In the genomic region with DNA sequence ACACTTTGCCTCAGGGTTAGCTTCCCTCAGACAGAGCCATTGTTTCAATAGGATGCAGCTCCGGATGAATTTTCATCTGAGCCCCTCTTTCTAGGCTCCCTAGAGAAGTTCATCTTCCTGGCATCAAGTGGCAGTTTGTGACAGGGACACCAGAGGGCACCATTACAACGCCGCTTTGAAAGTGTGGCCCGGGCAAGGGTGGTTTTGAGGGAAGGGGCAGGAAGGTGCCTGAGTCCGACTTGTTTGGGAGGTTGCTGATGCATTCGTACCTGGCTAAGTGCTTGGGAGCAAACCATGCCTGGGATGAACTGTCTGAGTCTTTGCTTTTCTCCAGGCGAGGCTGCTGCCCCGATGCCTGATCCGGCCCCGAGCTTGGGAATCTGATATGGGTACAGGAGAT, we compare ENCODE assay signal across 8 mouse cellular contexts. TPM values are rescaled to one million over a fixed set of nuclear protein-coding genes. Genes with fewer than 3 reads are reported as not detected.
A peak's percentile ranks its signal among the peaks of the same experiment; 100 is the strongest.
DNase-seq lines count a peak whose midpoint lies in the region; ATAC-seq and TF ChIP-seq lines count a peak whose summit lies in the region.
"Not testable (repeated sequence)": the region's sequence is repeated elsewhere in the genome, so short reads cannot be mapped to it uniquely, and the experiment has no call there.

No protein-coding gene starts in this region.

- not testable (repeated sequence) for H3K27me3 ChIP-seq in embryonic facial prominence, embryonic 10.5 days (replicated peaks; ENCODE audit: low read depth, poor library complexity, severe bottlenecking); heart, embryonic 10.5 days (ENCODE audit: insufficient read depth, poor library complexity, severe bottlenecking); limb, embryonic 14.5 days (ENCODE audit: control insufficient read depth, insufficient read depth, low read length); midbrain, postnatal 0 days (ENCODE audit: insufficient read depth, low read length); stomach, embryonic 15.5 days (replicated peaks)

- not testable (repeated sequence) for H3K9ac ChIP-seq in limb, embryonic 14.5 days (ENCODE audit: low read depth, low read length, severe bottlenecking); midbrain, postnatal 0 days (replicated peaks; ENCODE audit: low read length, poor library complexity, severe bottlenecking); stomach, embryonic 15.5 days

- 38% methylated on average over 10 of the region's 10 CpGs for WGBS in embryonic facial prominence, embryonic 10.5 days
- 53% methylated on average over 10 of the region's 10 CpGs for WGBS in heart, embryonic 10.5 days
- WGBS in limb, embryonic 14.5 days: 15% methylated on average over 10 of the region's 10 CpGs
- 52% methylated on average over 10 of the region's 10 CpGs for WGBS in midbrain, postnatal 0 days
- 43% methylated on average over 10 of the region's 10 CpGs for whole genome bisulfite sequencing in stomach, embryonic 15.5 days

- peak overlapping the region; percentile 88 for H3K27ac ChIP-seq in embryonic facial prominence, embryonic 10.5 days (replicated peaks)
- 0 out of 2 replicates have a peak overlapping the region, but pooled peaks have one; percentile 16 for H3K27ac ChIP-seq in heart, embryonic 10.5 days
- peak overlapping the region; percentile 67; the same call in 1 of the 2 replicates for H3K27ac ChIP-seq in limb, embryonic 14.5 days (replicated peaks; ENCODE audit: low read depth, low read length)
- not testable (repeated sequence) for H3K27ac ChIP-seq in midbrain, postnatal 0 days (ENCODE audit: low read depth, low read length)
- peak overlapping the region; percentile 83 for H3K27ac ChIP-seq in stomach, embryonic 15.5 days

- H3K4me2 ChIP-seq in limb, embryonic 14.5 days (replicated peaks; ENCODE audit: low read depth, low read length, severe bottlenecking): peak overlapping the region; percentile 37
- not testable (repeated sequence) for H3K4me2 ChIP-seq in midbrain, postnatal 0 days (ENCODE audit: low read depth, low read length, poor library complexity, severe bottlenecking); stomach, embryonic 15.5 days

- H3K36me3 ChIP-seq in embryonic facial prominence, embryonic 10.5 days (replicated peaks): peaks cover 62% of the 10 kb centered on the region
- H3K36me3 ChIP-seq in heart, embryonic 10.5 days: peaks cover 56% of the 10 kb centered on the region
- H3K36me3 ChIP-seq in limb, embryonic 14.5 days (ENCODE audit: control insufficient read depth, insufficient read depth, low read length): peaks cover 13% of the 10 kb centered on the region
- not testable (repeated sequence) for H3K36me3 ChIP-seq in midbrain, postnatal 0 days (ENCODE audit: insufficient read depth, low read length)
- peaks cover 15% of the 10 kb centered on the region for H3K36me3 ChIP-seq in stomach, embryonic 15.5 days

- not testable (repeated sequence) for ATAC-seq in limb, embryonic 14.5 days (ENCODE audit: low FRiP score, low read depth); midbrain, postnatal 0 days (ENCODE audit: low FRiP score); stomach, embryonic 15.5 days (ENCODE audit: insufficient read depth, low FRiP score, low read depth)

- peak; percentile 78 to 80 for DNase-seq in B cell, adult 2 months
- DNase-seq in adrenal gland, adult 2 months: peak; percentile 54
- peak; percentile 79 for DNase-seq in embryonic facial prominence, embryonic 10.5 days (ENCODE audit: low spot score)
- DNase-seq in heart, embryonic 10.5 days (ENCODE audit: low spot score): peak; percentile 78
- peak; percentile 75 for DNase-seq in kidney, adult 18-20 months
- peak; percentile 65 for DNase-seq in limb, embryonic 14.5 days (ENCODE audit: low spot score)
- DNase-seq in midbrain, postnatal 0 days (ENCODE audit: low spot score): peak; percentile 70

- TF ChIP-seq POLR2A in limb, embryonic 14.5 days (IDR thresholded peaks at IDR 0.05; ENCODE audit: borderline replicate concordance, extremely low read depth, insufficient read depth, insufficient read length): not testable (repeated sequence)

- H3K4me1 ChIP-seq in embryonic facial prominence, embryonic 10.5 days: peaks cover 66% of the 10 kb centered on the region
- H3K4me1 ChIP-seq in heart, embryonic 10.5 days: peaks cover 57% of the 10 kb centered on the region
- H3K4me1 ChIP-seq in limb, embryonic 14.5 days (ENCODE audit: control insufficient read depth, insufficient read depth, low read length): peaks cover 54% of the 10 kb centered on the region
- peaks cover 12% of the 10 kb centered on the region; the same call in 1 of the 2 replicates for H3K4me1 ChIP-seq in midbrain, postnatal 0 days (ENCODE audit: insufficient read depth, low read length)
- H3K4me1 ChIP-seq in stomach, embryonic 15.5 days: peaks cover 50% of the 10 kb centered on the region

- not testable (repeated sequence) for H3K4me3 ChIP-seq in embryonic facial prominence, embryonic 10.5 days; heart, embryonic 10.5 days; midbrain, postnatal 0 days (ENCODE audit: low read depth, low read length); stomach, embryonic 15.5 days (replicated peaks)
- 0 out of 2 replicates have a peak overlapping the region, but pooled peaks have one; percentile 5 for H3K4me3 ChIP-seq in limb, embryonic 14.5 days (replicated peaks; ENCODE audit: low read length)

- peak; percentile 85 for TF ChIP-seq CTCF in midbrain, postnatal 0 days (IDR thresholded peaks at IDR 0.05)

- H3K9me3 ChIP-seq in embryonic facial prominence, embryonic 10.5 days; heart, embryonic 10.5 days; limb, embryonic 14.5 days (ENCODE audit: control insufficient read depth, low read length); midbrain, postnatal 0 days (ENCODE audit: low read length); stomach, embryonic 15.5 days: not testable (repeated sequence)

RNA-seq across cellular contexts. Expression of gene Rara, which starts 5.3 kb away (rescaled TPM):
- 10 to 100 TPM; 17.0 to 30.8 TPM for total RNA-seq in adrenal gland, adult 2 months (2021)
- polyA plus RNA-seq in adrenal gland, adult 2 months (2012; rRNA removed): 43.7 and 44.9 TPM in 2 replicates
- polyA plus RNA-seq in embryonic facial prominence, embryonic 10.5 days (2016; fragmentation: Nextera tagmentation; extraction: Ambion mirVana): 34.0 and 35.6 TPM in 2 replicates
- 30.4 and 36.9 TPM in 2 replicates for polyA plus RNA-seq in heart, embryonic 10.5 days (2016; fragmentation: Nextera tagmentation; extraction: Ambion mirVana)
- 39.8 and 57.0 TPM in 2 replicates for polyA plus RNA-seq in limb, embryonic 14.5 days (2012; rRNA removed)
- polyA plus RNA-seq in limb, embryonic 14.5 days (2014; fragmentation: Nextera tagmentation; extraction: Ambion mirVana): 52.4 and 58.3 TPM in 2 replicates
- total RNA-seq in midbrain, postnatal 0 days (2014; rRNA removed): 14.3 and 20.4 TPM in 2 replicates
- polyA plus RNA-seq in midbrain, postnatal 0 days (2015; fragmentation: Nextera tagmentation; extraction: Ambion mirVana): 8.2 and 8.7 TPM in 2 replicates
- 34.0 and 41.0 TPM in 2 replicates for polyA plus RNA-seq in stomach, embryonic 15.5 days (2015; fragmentation: Nextera tagmentation; extraction: Ambion mirVana)

RNA-seq across cellular contexts. Expression of gene Cdc6, which starts 14.7 kb away (rescaled TPM):
- under 1 TPM; 0.48 to 0.86 TPM for total RNA-seq in adrenal gland, adult 2 months (2021)
- 0.07 and 0.08 TPM in 2 replicates for polyA plus RNA-seq in adrenal gland, adult 2 months (2012; rRNA removed)
- 65.1 and 69.1 TPM in 2 replicates for polyA plus RNA-seq in embryonic facial prominence, embryonic 10.5 days (2016; fragmentation: Nextera tagmentation; extraction: Ambion mirVana)
- polyA plus RNA-seq in heart, embryonic 10.5 days (2016; fragmentation: Nextera tagmentation; extraction: Ambion mirVana): 39.3 and 47.7 TPM in 2 replicates
- 13.1 and 15.6 TPM in 2 replicates for polyA plus RNA-seq in limb, embryonic 14.5 days (2012; rRNA removed)
- polyA plus RNA-seq in limb, embryonic 14.5 days (2014; fragmentation: Nextera tagmentation; extraction: Ambion mirVana): 25.2 and 25.8 TPM in 2 replicates
- 0.19 and 0.44 TPM in 2 replicates for total RNA-seq in midbrain, postnatal 0 days (2014; rRNA removed)
- 0.52 and 0.65 TPM in 2 replicates for polyA plus RNA-seq in midbrain, postnatal 0 days (2015; fragmentation: Nextera tagmentation; extraction: Ambion mirVana)
- 28.8 and 30.3 TPM in 2 replicates for polyA plus RNA-seq in stomach, embryonic 15.5 days (2015; fragmentation: Nextera tagmentation; extraction: Ambion mirVana)

RNA-seq across cellular contexts. Expression of gene Wipf2, which starts 58.9 kb away (rescaled TPM):
- total RNA-seq in adrenal gland, adult 2 months (2021): 10 to 100 TPM; 15.6 to 23.7 TPM
- polyA plus RNA-seq in adrenal gland, adult 2 months (2012; rRNA removed): 8.9 and 13.4 TPM in 2 replicates
- 5.0 and 5.4 TPM in 2 replicates for polyA plus RNA-seq in embryonic facial prominence, embryonic 10.5 days (2016; fragmentation: Nextera tagmentation; extraction: Ambion mirVana)
- polyA plus RNA-seq in heart, embryonic 10.5 days (2016; fragmentation: Nextera tagmentation; extraction: Ambion mirVana): 2.8 and 4.1 TPM in 2 replicates
- 10.5 and 11.4 TPM in 2 replicates for polyA plus RNA-seq in limb, embryonic 14.5 days (2012; rRNA removed)
- polyA plus RNA-seq in limb, embryonic 14.5 days (2014; fragmentation: Nextera tagmentation; extraction: Ambion mirVana): 4.7 and 4.9 TPM in 2 replicates
- total RNA-seq in midbrain, postnatal 0 days (2014; rRNA removed): 9.2 and 9.8 TPM in 2 replicates
- 3.0 and 3.8 TPM in 2 replicates for polyA plus RNA-seq in midbrain, postnatal 0 days (2015; fragmentation: Nextera tagmentation; extraction: Ambion mirVana)
- 4.5 and 5.0 TPM in 2 replicates for polyA plus RNA-seq in stomach, embryonic 15.5 days (2015; fragmentation: Nextera tagmentation; extraction: Ambion mirVana)
